Mouse (Mus musculus) adrenal gland, adult 8-10 months (tissue): ENCODE data around the gene Tnf. TPM values are rescaled to one million over a fixed set of nuclear protein-coding genes. Genes with fewer than 3 reads are reported as not detected.

Source experiments
- DNase-seq: peaks from one replicate; pipeline ENCODE4 v3.0.0; 2022
- microRNA-seq, 2 experiments: library from miRNA; unstranded; fragments of <30 nt; microRNA quantifications; one replicate each; pipeline ENCODE4 v1.2.0; 2022
- total RNA-seq, 4 experiments: library from RNA; stranded (reverse); gene quantifications; 2 replicates each; pipeline ENCODE4 v1.2.4; 2022

Tnf gene
- total RNA-seq, 4 experiments from 2014 or later: 0.56 to 2.2 (median 0.89) TPM

DNA sequence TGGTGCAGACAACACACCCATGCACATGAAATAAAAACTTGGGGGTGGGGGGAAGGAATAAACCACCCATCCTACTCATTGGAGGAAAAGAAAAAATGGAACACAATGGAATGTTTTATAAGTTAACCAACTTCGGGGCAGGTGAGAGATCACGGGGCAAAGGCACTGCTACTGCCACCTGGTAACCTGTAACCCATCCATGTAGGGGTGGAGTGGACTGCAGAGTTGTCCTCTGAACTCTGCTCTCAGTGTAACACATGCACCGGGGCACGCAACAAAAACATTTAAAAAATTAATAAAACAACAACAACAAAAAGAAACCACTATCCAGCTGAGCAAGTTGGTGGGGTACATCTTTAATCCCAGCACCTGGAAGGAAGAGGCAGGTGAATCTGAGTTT, 49.7 kb downstream of the Tnf start:
- DNase-seq: no peak

Small RNA genes lying within 50 kb of the gene (microRNA-seq; reads per million reads assigned to microRNA genes)
- gene Mir6973a (0 reads per million in 2 experiments), gene Mir6974 (0 reads per million in 2 experiments), gene Mir6975 (0 to 0.34 reads per million in 2 experiments), gene Mir8094 (0 reads per million in 2 experiments)

Other genes starting within 250 kb of the Tnf start
- gene Hspa1b, start 242.8 kb downstream of the Tnf start, total RNA-seq: 100 to 1,000 TPM in 1 of 4 experiments, 10 to 100 TPM in 3; 24.5 to 115 (median 36.0) TPM
- under 1 TPM in 1 of 4 experiments, not detected in 3; 0.73 TPM for gene Gm20481, start 232.1 kb downstream of the Tnf start, total RNA-seq
- gene Hspa1a, start 229.9 kb downstream of the Tnf start, total RNA-seq: 10 to 100 TPM; 11.9 to 35.8 (median 14.4) TPM
- gene Hspa1l, start 229.3 kb downstream of the Tnf start, total RNA-seq: under 1 TPM; 0.14 to 0.25 (median 0.17) TPM
- gene Lsm2, start 220.1 kb downstream of the Tnf start, total RNA-seq: 10 to 100 TPM; 28.2 to 35.4 (median 30.1) TPM
- 10 to 100 TPM; 57.9 to 76.0 (median 67.7) TPM for gene Vars, start 201.0 kb downstream of the Tnf start, total RNA-seq
- 1 to 10 TPM in 2 of 4 experiments, under 1 TPM in 2; 0.75 to 1.8 (median 1.2) TPM for gene Vwa7, start 185.4 kb downstream of the Tnf start, total RNA-seq
- 1 to 10 TPM in 2 of 4 experiments, under 1 TPM in 2; 0.91 to 2.8 (median 0.99) TPM for gene Sapcd1, start 174.0 kb downstream of the Tnf start, total RNA-seq
- 1 to 10 TPM in 3 of 4 experiments, under 1 TPM in 1; 0.73 to 4.0 (median 2.2) TPM for gene Msh5, start 155.3 kb downstream of the Tnf start, total RNA-seq
- gene Clic1, start 152.0 kb downstream of the Tnf start, total RNA-seq: 100 to 1,000 TPM in 2 of 4 experiments, 10 to 100 TPM in 2; 83.2 to 134 (median 113) TPM
- gene Ddah2, start 143.0 kb downstream of the Tnf start, total RNA-seq: 10 to 100 TPM; 12.4 to 29.5 (median 21.6) TPM
- not detected for gene Ly6g6c, start 136.6 kb downstream of the Tnf start, total RNA-seq
- gene Mpig6b, start 135.8 kb downstream of the Tnf start, total RNA-seq: not detected
- not detected for gene Ly6g6e, start 125.1 kb downstream of the Tnf start, total RNA-seq
- gene Ly6g6d, start 123.9 kb downstream of the Tnf start, total RNA-seq: under 1 TPM in 2 of 4 experiments, not detected in 2; 0.46 to 0.68 TPM
- gene Ly6g6f, start 116.4 kb downstream of the Tnf start, total RNA-seq: not detected
- 100 to 1,000 TPM in 2 of 4 experiments, 10 to 100 TPM in 2; 79.4 to 124 (median 103) TPM for gene Abhd16a, start 112.7 kb downstream of the Tnf start, total RNA-seq
- not detected for gene Ly6g5c, start 93.7 kb downstream of the Tnf start, total RNA-seq
- under 1 TPM in 3 of 4 experiments, not detected in 1; 0.38 to 0.91 (median 0.40) TPM for gene Ly6g5b, start 86.6 kb downstream of the Tnf start, total RNA-seq
- 10 to 100 TPM; 12.6 to 17.9 (median 14.5) TPM for gene Gpank1, start 80.6 kb downstream of the Tnf start, total RNA-seq
- gene Csnk2b, start 80.0 kb downstream of the Tnf start, total RNA-seq: 100 to 1,000 TPM; 196 to 224 (median 222) TPM
- gene D17H6S53E, start 75.6 kb downstream of the Tnf start, total RNA-seq: 10 to 100 TPM; 29.3 to 41.2 (median 39.6) TPM
- under 1 TPM in 2 of 4 experiments, not detected in 2; 0.28 to 0.32 TPM for gene Apom, start 70.0 kb downstream of the Tnf start, total RNA-seq
- gene Bag6, start 66.8 kb downstream of the Tnf start, total RNA-seq: 100 to 1,000 TPM; 354 to 477 (median 417) TPM
- gene Prrc2a, start 37.1 kb downstream of the Tnf start, total RNA-seq: 100 to 1,000 TPM; 241 to 340 (median 274) TPM
- 10 to 100 TPM in 2 of 4 experiments, 1 to 10 TPM in 2; 5.5 to 14.5 (median 10.5) TPM for gene Aif1, start 25.9 kb downstream of the Tnf start, total RNA-seq
- gene Lst1, start 13.6 kb downstream of the Tnf start, total RNA-seq: 10 to 100 TPM in 1 of 4 experiments, 1 to 10 TPM in 3; 4.7 to 11.3 (median 8.2) TPM
- gene Ltb, start 7.6 kb downstream of the Tnf start, total RNA-seq: 10 to 100 TPM in 1 of 4 experiments, 1 to 10 TPM in 3; 1.3 to 10.3 (median 4.5) TPM
- gene Lta, start 3.3 kb upstream of the Tnf start, total RNA-seq: 1 to 10 TPM in 1 of 4 experiments, under 1 TPM in 3; 0.28 to 1.1 (median 0.63) TPM
- gene Gm16181, start 18.8 kb upstream of the Tnf start, total RNA-seq: not detected
- 10 to 100 TPM in 1 of 4 experiments, 1 to 10 TPM in 3; 5.5 to 12.1 (median 7.4) TPM for gene Atp6v1g2, start 31.7 kb upstream of the Tnf start, total RNA-seq
- gene Nfkbil1, start 33.8 kb upstream of the Tnf start, total RNA-seq: 10 to 100 TPM; 17.4 to 20.2 (median 19.8) TPM
- gene Ddx39b, start 39.7 kb upstream of the Tnf start, total RNA-seq: 100 to 1,000 TPM; 181 to 239 (median 202) TPM
- gene H2-D1, start 60.7 kb upstream of the Tnf start, total RNA-seq: 100 to 1,000 TPM; 209 to 349 (median 279) TPM
- 1 to 10 TPM; 3.6 to 5.8 (median 4.6) TPM for gene H2-Q1, start 118.4 kb upstream of the Tnf start, total RNA-seq
- 1 to 10 TPM; 1.7 to 2.7 (median 2.3) TPM for gene H2-Q2, start 140.2 kb upstream of the Tnf start, total RNA-seq
- gene H2-Q4, start 177.6 kb upstream of the Tnf start, total RNA-seq: 10 to 100 TPM; 26.9 to 46.7 (median 37.7) TPM
- gene H2-Q6, start 222.8 kb upstream of the Tnf start, total RNA-seq: 10 to 100 TPM in 2 of 4 experiments, 1 to 10 TPM in 2; 7.6 to 16.7 (median 11.1) TPM
- 10 to 100 TPM in 2 of 4 experiments, 1 to 10 TPM in 2; 7.6 to 11.5 (median 9.8) TPM for gene H2-Q7, start 237.1 kb upstream of the Tnf start, total RNA-seq